Mouse (Mus musculus): ENCODE measurements at regions not wholly inside any gene's neighbourhood (a gene's known extent, or its start where the extent isn't known, plus 50 kb on each side); places are given as distances from the start of the nearest gene placed in this dataset.
A peak's percentile ranks its signal among the peaks of the same experiment; 100 is the strongest.

DNA sequence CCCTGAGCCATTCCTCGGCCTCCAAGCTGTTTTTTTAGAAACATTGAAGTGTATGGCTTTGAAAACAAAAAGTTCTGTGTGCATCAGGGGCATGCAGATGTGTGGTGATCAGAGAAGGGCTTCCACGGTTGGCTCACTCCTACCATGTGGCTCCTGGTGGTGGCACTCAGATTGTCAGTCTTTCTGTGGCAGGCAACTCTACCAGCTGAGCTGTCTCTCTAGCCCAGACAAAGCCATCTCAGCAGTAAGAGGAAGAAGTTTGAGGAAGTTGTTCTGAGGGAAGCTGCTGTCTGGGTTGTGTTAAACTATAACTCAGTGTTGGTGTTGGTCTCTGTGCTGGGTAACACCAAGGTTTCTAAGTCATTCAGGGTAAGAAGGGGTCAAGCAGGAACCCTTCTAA, 78.9 kb downstream of the Mtx3 start:
- TF ChIP-seq CTCF (IDR thresholded peaks at IDR 0.05; ENCODE audit: low read depth) (0 out of 2 replicates have a peak, but pooled peaks have one; percentile 6), EP300 (IDR thresholded peaks at IDR 0.05; ENCODE audit: low read depth) (no peak)
